Mouse (Mus musculus) bone marrow, adult 2 months (tissue): ENCODE measurements around the gene Pom121l2. TPM values are rescaled to one million over a fixed set of nuclear protein-coding genes. Genes with fewer than 3 reads are reported as not detected.

Experiments
- H3K27ac ChIP-seq: fragments of 200-500 bp; 2 replicates; pipeline ENCODE4 v1.5.1; 2012; ENCODE audit warnings: low read depth, mild to moderate bottlenecking, control low read depth, inconsistent platforms, low read length; ENCODE audit not compliant: control insufficient read depth, poor library complexity, insufficient read depth
- H3K4me1 ChIP-seq: fragments of 200-500 bp; 2 replicates; pipeline ENCODE4 v1.6.1; 2011; ENCODE audit warnings: low read length; ENCODE audit not compliant: control insufficient read depth, insufficient read depth
- H3K4me3 ChIP-seq: fragments of 200-500 bp; replicated peaks from 2 replicates; pipeline ENCODE3; 2011; ENCODE audit warnings: mild to moderate bottlenecking, low read depth, low read length, control low read depth; ENCODE audit not compliant: control insufficient read depth
- CTCF ChIP-seq: fragments of 200-500 bp; IDR thresholded peaks from 2 replicates; pipeline ENCODE4 v1.5.1; 2011; ENCODE audit warnings: low read length, control low read depth; ENCODE audit not compliant: control insufficient read depth, insufficient read depth
- POLR2A ChIP-seq: fragments of 200-500 bp; IDR thresholded peaks from 2 replicates; pipeline ENCODE4 v1.6.1; 2011; ENCODE audit warnings: low read depth, mild to moderate bottlenecking, control low read depth, low read length, borderline replicate concordance; ENCODE audit not compliant: control insufficient read depth
- WGBS: fragments of 180-500 bp; shearing (Covaris S2); methylation state at CpG from one replicate; pipeline ENCODE4 v1.1.7; 2018; 5-methylcytosine and 5-hydroxymethylcytosine counted together
- polyA plus RNA-seq: library from polyadenylated mRNA; stranded (reverse); fragments of >200 nt; gene quantifications from 2 replicates; pipeline ENCODE4 v1.2.4, GENCODE M21; 2011; ENCODE audit warnings: low replicate concordance; ENCODE audit not compliant: missing spikeins, insufficient read depth, insufficient read length

The Pom121l2 gene
- polyA plus RNA-seq, 1 experiment = not detected

DNA sequence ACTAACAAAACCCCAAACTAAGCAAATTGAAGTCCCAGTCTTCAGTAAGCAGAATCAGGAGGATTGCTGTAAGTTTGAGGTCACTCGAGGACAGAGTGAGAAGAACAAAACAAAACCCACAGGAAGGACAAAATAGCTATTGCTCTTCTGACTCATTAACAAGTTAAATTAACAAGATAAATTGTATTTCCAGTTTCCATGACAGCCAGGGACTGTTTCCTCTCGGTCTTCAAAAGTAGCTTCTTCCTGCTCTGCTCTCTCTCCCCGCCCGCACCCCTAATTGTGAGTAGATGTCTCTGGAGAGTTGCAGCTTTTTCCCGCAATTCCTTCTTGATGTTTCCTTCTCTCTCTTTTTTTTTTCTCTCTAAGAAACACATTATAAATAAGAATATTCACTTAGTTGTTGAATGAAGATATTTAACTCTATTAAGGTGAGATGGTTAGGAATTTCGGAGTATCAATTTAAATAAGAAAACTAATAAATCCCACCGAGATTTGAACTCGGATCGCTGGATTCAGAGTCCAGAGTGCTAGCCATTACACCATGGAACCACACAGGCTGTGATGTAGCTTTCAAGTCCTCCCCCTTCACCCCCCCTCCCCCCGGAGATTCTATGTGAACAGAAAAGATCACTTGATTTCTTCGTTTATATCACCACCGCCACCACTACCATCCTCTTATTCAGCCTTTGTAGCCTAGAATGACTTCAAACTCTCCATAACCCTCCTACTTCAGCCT lies 15.3 kb downstream of the Pom121l2 start:
- Histone ChIP-seq H3K4me3 (no peak overlapping the region), H3K4me1 (peaks cover 4% of the 10 kb centered on the region; the same call in 1 of the 2 replicates), H3K27ac (no peak overlapping the region)
- TF ChIP-seq CTCF = no peak
- WGBS = 5% methylated on average over 12 of the region's 12 CpGs

DNA sequence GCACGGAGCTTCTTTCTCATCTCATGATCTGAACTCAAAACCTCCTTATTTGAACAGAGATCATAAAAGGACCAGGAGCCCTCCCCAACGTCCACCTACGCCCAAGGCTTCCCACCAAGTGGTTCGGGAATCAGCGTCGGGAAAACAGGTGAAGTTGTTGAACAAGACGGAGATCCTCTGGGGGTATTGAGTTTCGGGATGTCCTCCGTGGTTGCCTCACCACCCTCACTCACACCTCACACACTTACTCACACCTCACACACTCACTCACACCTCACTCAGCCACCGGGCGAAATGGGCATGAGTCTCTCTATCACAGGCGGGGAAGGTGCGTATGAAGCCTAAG lies 15.8 kb downstream of the Pom121l2 start:
- 9% methylated on average over 13 of the region's 13 CpGs for WGBS
- peak overlapping the region; percentile 9 for H3K4me3 ChIP-seq
- TF ChIP-seq CTCF (no peak), POLR2A (no peak)
- H3K27ac ChIP-seq = no peak overlapping the region
- H3K4me1 ChIP-seq = peaks cover 5% of the 10 kb centered on the region; the same call in 1 of the 2 replicates

DNA sequence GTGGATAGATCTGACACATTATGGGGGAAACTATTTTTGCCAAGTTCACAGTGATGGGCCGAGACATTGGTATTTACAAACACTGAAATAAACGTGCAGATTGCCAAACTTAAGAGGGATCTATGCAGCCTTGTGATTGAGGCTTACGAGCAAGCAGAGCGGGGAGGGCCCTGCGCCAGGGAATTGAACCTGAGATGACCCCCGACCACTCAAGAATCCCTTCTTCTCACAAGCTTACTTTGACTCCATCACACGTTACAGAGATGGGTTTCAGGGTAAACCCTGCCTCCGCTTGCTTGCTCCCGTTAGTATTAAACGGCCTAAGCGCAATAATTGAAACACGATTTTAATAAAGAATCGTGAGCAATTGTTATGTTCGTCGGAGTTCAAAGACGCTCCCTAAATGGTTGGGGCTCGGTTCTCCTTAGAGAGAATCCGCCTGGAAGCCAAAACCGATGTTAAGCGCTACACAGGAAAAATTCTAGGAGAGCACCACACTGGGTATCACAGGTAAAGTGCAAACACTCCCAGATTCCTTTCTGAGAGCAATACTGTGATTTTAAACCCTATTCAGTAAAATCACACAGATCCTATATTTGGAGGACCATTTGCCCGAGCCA lies 16.3 kb downstream of the Pom121l2 start:
- H3K4me3 ChIP-seq = no peak overlapping the region
- peaks cover 5% of the 10 kb centered on the region; the same call in 1 of the 2 replicates for H3K4me1 ChIP-seq
- no peak overlapping the region for H3K27ac ChIP-seq
- TF ChIP-seq CTCF (no peak), POLR2A (no peak)
- WGBS = 13% methylated on average over 21 of the region's 21 CpGs

DNA sequence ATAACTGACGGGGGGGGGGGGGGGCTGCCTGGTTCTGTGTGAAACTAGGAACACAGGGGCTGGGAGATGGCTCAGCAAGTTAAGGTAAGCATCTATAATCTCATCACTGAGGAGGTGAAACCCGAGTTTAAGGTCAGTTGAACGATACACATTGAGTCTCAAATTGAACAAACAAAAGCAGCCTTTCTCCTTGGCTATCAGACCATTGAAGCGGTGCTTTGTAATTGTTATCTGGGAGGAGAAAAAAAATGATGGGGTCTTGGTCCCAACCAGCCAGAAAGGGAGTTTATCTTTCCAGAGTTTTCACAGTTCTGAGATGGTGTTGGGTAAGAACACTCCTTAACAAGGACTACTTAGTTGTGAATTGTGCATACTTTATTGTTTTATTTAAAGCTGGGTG lies 16.8 kb downstream of the Pom121l2 start:
- Histone ChIP-seq H3K4me1 (peaks cover 5% of the 10 kb centered on the region; the same call in 1 of the 2 replicates), H3K27ac (no peak overlapping the region), H3K4me3 (no peak overlapping the region)
- TF ChIP-seq CTCF (no peak), POLR2A (no peak)
- WGBS = 17% methylated on average over 4 of the region's 4 CpGs

GRCm38 (mm10) chr13:21998412-21998811 lies 17.4 kb downstream of the Pom121l2 start:
- Histone ChIP-seq H3K27ac (no peak overlapping the region), H3K4me3 (no peak overlapping the region), H3K4me1 (peaks cover 8% of the 10 kb centered on the region; the same call in 1 of the 2 replicates)
- 55% methylated on average over 3 of the region's 3 CpGs for WGBS
- TF ChIP-seq POLR2A = no peak
- TF ChIP-seq CTCF = no peak

DNA sequence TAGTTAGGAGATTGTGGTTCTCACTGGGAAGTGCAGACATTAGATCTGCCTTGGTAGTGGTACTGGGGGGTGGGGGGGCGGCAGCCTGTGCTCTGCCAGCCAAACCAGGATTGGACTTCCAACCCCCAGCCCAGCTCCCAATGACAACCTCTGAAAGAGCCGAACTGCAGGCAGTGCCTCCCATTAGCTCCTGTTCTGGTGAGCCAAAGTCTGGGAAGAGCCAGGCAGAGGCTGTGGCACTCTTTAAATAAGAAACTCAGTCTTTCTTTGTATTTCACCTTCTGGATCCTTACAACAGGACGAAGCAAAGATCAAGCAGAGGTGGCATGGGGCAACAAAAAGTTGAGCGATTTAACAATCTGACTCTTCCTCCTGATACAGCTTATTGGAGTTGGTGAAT lies 18.2 kb downstream of the Pom121l2 start:
- Histone ChIP-seq H3K4me1 (peaks cover 8% of the 10 kb centered on the region; the same call in 1 of the 2 replicates), H3K4me3 (no peak overlapping the region), H3K27ac (no peak overlapping the region)
- 71% methylated on average over 4 of the region's 4 CpGs for WGBS
- TF ChIP-seq POLR2A = no peak
- no peak for TF ChIP-seq CTCF

DNA sequence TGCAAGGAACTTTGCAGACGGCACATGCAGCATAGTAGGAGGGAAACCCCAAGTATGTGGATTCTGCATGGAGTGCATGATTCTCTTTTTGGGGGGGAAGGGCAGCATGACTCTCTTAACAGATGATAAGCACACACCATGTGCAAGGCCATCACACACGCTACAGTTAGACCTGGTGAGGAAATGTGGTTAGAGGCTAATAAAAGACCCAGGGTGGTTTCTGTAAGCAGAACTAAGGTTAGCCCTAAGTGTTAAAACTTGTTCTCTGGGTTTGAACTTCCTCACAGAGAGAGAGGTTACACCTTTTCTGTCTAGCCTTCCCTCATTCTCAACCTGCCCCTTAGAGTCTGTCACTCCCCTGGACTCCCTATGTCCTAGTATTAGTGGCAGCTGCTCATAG lies 20.4 kb downstream of the Pom121l2 start:
- TF ChIP-seq CTCF (no peak), POLR2A (no peak)
- WGBS = 6% methylated on average over 2 of the region's 2 CpGs
- Histone ChIP-seq H3K4me1 (peaks cover 9% of the 10 kb centered on the region; the same call in 1 of the 2 replicates), H3K27ac (no peak overlapping the region; the same call in 1 of the 2 replicates), H3K4me3 (no peak overlapping the region)

DNA sequence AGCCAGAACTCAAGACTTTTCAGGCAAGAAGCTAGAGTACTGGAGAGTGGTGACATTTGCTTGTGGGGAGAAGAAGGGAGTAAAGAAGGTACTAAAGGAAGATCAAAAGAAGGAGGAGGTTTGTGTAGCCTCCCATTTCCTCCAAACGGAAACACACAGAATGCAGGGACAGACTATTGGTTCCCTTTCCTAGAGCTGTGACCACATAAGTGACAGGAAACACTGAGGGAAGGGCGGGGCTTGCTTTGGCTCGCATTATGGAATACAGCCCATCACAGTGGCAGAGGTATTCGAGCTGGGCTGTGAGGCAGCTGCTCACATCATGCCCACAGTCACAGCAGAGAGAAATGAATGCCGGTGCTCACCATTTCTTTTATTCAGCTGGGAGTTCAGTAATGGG lies 20.8 kb downstream of the Pom121l2 start:
- no peak overlapping the region; the same call in 1 of the 2 replicates for H3K27ac ChIP-seq
- WGBS = 0% methylated on average over 5 of the region's 5 CpGs
- TF ChIP-seq CTCF (no peak), POLR2A (no peak)
- H3K4me3 ChIP-seq = no peak overlapping the region
- peaks cover 9% of the 10 kb centered on the region; the same call in 1 of the 2 replicates for H3K4me1 ChIP-seq
